ENCODE assay signal across 24 mouse cellular contexts in the genomic region with DNA sequence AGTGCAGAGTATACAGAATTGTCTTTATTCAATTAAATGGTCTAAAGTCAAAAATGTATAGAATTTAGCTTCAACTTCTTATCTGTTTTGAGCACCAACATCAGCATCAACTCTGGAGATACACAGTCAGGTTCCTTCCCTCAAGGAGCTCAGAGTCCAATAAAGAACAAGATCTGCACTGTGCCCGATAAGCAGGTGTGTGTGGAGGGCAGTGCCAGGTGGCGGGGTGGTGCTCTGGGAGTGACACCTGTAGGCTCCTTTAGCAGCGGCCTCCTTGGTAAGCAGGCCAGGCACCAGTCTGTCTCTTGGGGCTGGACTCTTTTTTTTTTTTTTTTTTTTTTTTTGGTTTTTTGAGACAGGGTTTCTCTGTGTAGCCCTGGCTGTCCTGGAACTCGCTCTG. TPM values are rescaled to one million over a fixed set of nuclear protein-coding genes. Genes with fewer than 3 reads are reported as not detected.
DNase-seq lines count a peak whose midpoint lies in the region; ATAC-seq lines count a peak whose summit lies in the region.
"Had no signal": no experiment of that assay in that cellular context is flagged by ENCODE, and none has a peak within 500 bp of the region (broad histone marks: within the 10 kb centered on the region; RNA-seq: fewer than 3 reads in every experiment).

No protein-coding gene starts in this region.

- H3K27me3 ChIP-seq in heart, embryonic 10.5 days (ENCODE audit: insufficient read depth, poor library complexity, severe bottlenecking) = no peaks in the 10 kb centered on the region
- H3K27me3 ChIP-seq in hindbrain, embryonic 10.5 days (ENCODE audit: insufficient read depth, poor library complexity, severe bottlenecking) = no peaks in the 10 kb centered on the region
- H3K27me3 ChIP-seq: CH12.LX; embryonic facial prominence, embryonic 12.5 days; embryonic facial prominence, embryonic 15.5 days; hindbrain, embryonic 12.5 days; hindbrain, embryonic 15.5 days had no signal

- H3K9me3 ChIP-seq in heart, embryonic 10.5 days = no peaks in the 10 kb centered on the region
- H3K9me3 ChIP-seq in hindbrain, embryonic 10.5 days = no peaks in the 10 kb centered on the region
- H3K9me3 ChIP-seq: embryonic facial prominence, embryonic 12.5 days; embryonic facial prominence, embryonic 15.5 days; hindbrain, embryonic 12.5 days; hindbrain, embryonic 15.5 days had no signal

- intact Hi-C loops in heart, postnatal 10 days (cut with DNase I) = no loop called here

- peak; percentile 54 for DNase-seq in heart, embryonic 10.5 days (ENCODE audit: low spot score)
- DNase-seq in heart, postnatal 10 days = no peak
- peak; percentile 18 for DNase-seq in thymus, postnatal 0 days (ENCODE audit: low spot score)
- no peak for DNase-seq in thymus, postnatal 4 days
- no peak for DNase-seq in hindbrain, embryonic 10.5 days (ENCODE audit: low spot score)
- DNase-seq: adrenal gland, adult 2 months; adrenal gland, postnatal 14 days; B cell, adult 2 months; cerebellum, adult 11 months; cerebellum, adult 2 months; cerebellum, adult 9-11 months; cerebellum, postnatal 25 days; forebrain, postnatal 0 days; gastrocnemius, postnatal 25 days; heart, adult 2 months; heart, postnatal 4 days had no signal

- 92% methylated on average over 4 of the region's 4 CpGs for WGBS in heart, embryonic 10.5 days
- WGBS in hindbrain, embryonic 10.5 days = 89% methylated on average over 4 of the region's 4 CpGs

- H3K4me3 ChIP-seq in heart, embryonic 10.5 days = no peak overlapping the region
- H3K4me3 ChIP-seq in hindbrain, embryonic 10.5 days = no peak overlapping the region
- H3K4me3 ChIP-seq: embryonic facial prominence, embryonic 12.5 days; embryonic facial prominence, embryonic 15.5 days; heart, adult 2 months; hindbrain, embryonic 12.5 days; hindbrain, embryonic 15.5 days had no signal

- peak; percentile 66 for ATAC-seq in megakaryocyte-erythroid progenitor cell, adult 5-6 weeks (replicated peaks; ENCODE audit: low FRiP score, low TSS enrichment, poor library complexity, severe bottlenecking)
- ATAC-seq: forebrain, embryonic 14.5 days; forebrain, postnatal 0 days had no signal

- no peak overlapping the region for H3K27ac ChIP-seq in heart, embryonic 10.5 days
- H3K27ac ChIP-seq in hindbrain, embryonic 10.5 days = no peak overlapping the region
- H3K27ac ChIP-seq: embryonic facial prominence, embryonic 12.5 days; embryonic facial prominence, embryonic 15.5 days; heart, adult 2 months; hindbrain, embryonic 12.5 days; hindbrain, embryonic 15.5 days had no signal

- H3K36me3 ChIP-seq in heart, embryonic 10.5 days = no peaks in the 10 kb centered on the region
- H3K36me3 ChIP-seq in hindbrain, embryonic 10.5 days = no peaks in the 10 kb centered on the region
- H3K36me3 ChIP-seq: embryonic facial prominence, embryonic 15.5 days; G1E; hindbrain, embryonic 12.5 days; hindbrain, embryonic 15.5 days had no signal

- peaks cover 38% of the 10 kb centered on the region for H3K4me1 ChIP-seq in heart, embryonic 10.5 days
- peaks cover 29% of the 10 kb centered on the region for H3K4me1 ChIP-seq in hindbrain, embryonic 10.5 days (replicated peaks)

RNA-seq across cellular contexts. Expression of gene Lrrc1, which starts 20.9 kb away (rescaled TPM):
- 11.6 and 13.5 TPM in 2 replicates for polyA plus RNA-seq in heart, embryonic 10.5 days (2016; fragmentation: Nextera tagmentation; extraction: Ambion mirVana)
- 10 to 100 TPM; 26.2 to 32.5 TPM for total RNA-seq in heart, postnatal 10 days (2021)
- polyA plus RNA-seq in thymus, postnatal 0 days (2015; fragmentation: Nextera tagmentation; extraction: Ambion mirVana) = 23.3 and 25.7 TPM in 2 replicates
- 15.2 and 19.6 TPM in 2 replicates for total RNA-seq in megakaryocyte-erythroid progenitor cell, adult 5-6 weeks (2014; fragmentation: Nextera tagmentation)
- 11.0 and 12.1 TPM in 2 replicates for total RNA-seq in megakaryocyte-erythroid progenitor cell, adult 5-6 weeks (2017)
- 6.3 and 8.0 TPM in 2 replicates for polyA plus RNA-seq in hindbrain, embryonic 10.5 days (2016; fragmentation: Nextera tagmentation; extraction: Ambion mirVana)
- polyA plus RNA-seq: G1E had no signal

Comparison
In these comparisons a context has a peak if more than half of its experiments do, and no peak if none do; other contexts are left out.
1. DNase-seq: peak in heart, embryonic 10.5 days (single experiment) and thymus, postnatal 0 days (single experiment); none in heart, postnatal 10 days (0 of 2), thymus, postnatal 4 days (single experiment) and hindbrain, embryonic 10.5 days (single experiment).